In genomic region chrX:152769600-152770157, GRCm38 (mm10) we compare ENCODE assay signal across 9 mouse cellular contexts. TPM values are rescaled to one million over a fixed set of nuclear protein-coding genes. Genes with fewer than 3 reads are reported as not detected.
DNase-seq lines count a peak whose midpoint lies in the region; ATAC-seq and TF ChIP-seq lines count a peak whose summit lies in the region.
"Had no signal": no experiment of that assay in that cellular context is flagged by ENCODE, and none has a peak within 500 bp of the region (broad histone marks: within the 10 kb centered on the region; RNA-seq: fewer than 3 reads in every experiment).

No protein-coding gene starts in this region.

- no peaks in the 10 kb centered on the region for H3K9me3 ChIP-seq in ES-E14 (ENCODE audit: control insufficient read depth, insufficient read depth, low read depth, low read length)
- H3K9me3 ChIP-seq in forebrain, embryonic 16.5 days (ENCODE audit: control insufficient read depth, low read length) = no peaks in the 10 kb centered on the region
- H3K9me3 ChIP-seq in stomach, embryonic 15.5 days = no peaks in the 10 kb centered on the region

- H3K4me3 ChIP-seq in ES-E14 (ENCODE audit: insufficient read depth in 1 of 2, low read depth in 1 of 2, low read length in 2 of 2, poor library complexity in 1 of 2, severe bottlenecking in 1 of 2) = peak overlapping the region; percentile 91 to 92
- peak overlapping the region; percentile 62 for H3K4me3 ChIP-seq in forebrain, embryonic 16.5 days (replicated peaks; ENCODE audit: low read length)
- H3K4me3 ChIP-seq in stomach, embryonic 15.5 days (replicated peaks) = peak overlapping the region; percentile 63
- H3K4me3 ChIP-seq: myocyte had no signal

- DNase-seq in ES-E14 (ENCODE audit: low read depth, low spot score) = peak; percentile 55
- peak; percentile 78 for DNase-seq in adrenal gland, postnatal 10 days
- DNase-seq in heart, postnatal 36 days = peak; percentile 39 to 58
- peak; percentile 6 to 35 for DNase-seq in layer of hippocampus, postnatal 14 days (ENCODE audit: low spot score in 2 of 2)
- peak; percentile 75 for DNase-seq in mesoderm, embryonic 11.5 days (ENCODE audit: low read depth, low spot score)
- no peak for DNase-seq in T-cell, adult 2 months (ENCODE audit: low spot score)

- peak overlapping the region; percentile 78 for H3K27ac ChIP-seq in ES-E14 (ENCODE audit: insufficient read depth, low read depth, low read length, poor library complexity, severe bottlenecking)
- H3K27ac ChIP-seq in forebrain, embryonic 16.5 days (ENCODE audit: low read length) = no peak overlapping the region
- H3K27ac ChIP-seq in stomach, embryonic 15.5 days = peak overlapping the region; percentile 80

- peak; percentile 94 for ATAC-seq in forebrain, embryonic 16.5 days
- ATAC-seq in stomach, embryonic 15.5 days (ENCODE audit: insufficient read depth, low FRiP score, low read depth) = peak; percentile 90

- H3K4me2 ChIP-seq in forebrain, embryonic 16.5 days (ENCODE audit: low read length) = peak overlapping the region; percentile 71
- H3K4me2 ChIP-seq in stomach, embryonic 15.5 days = peak overlapping the region; percentile 49

- H3K36me3 ChIP-seq in ES-E14 (ENCODE audit: control insufficient read depth, insufficient read depth, low read length, poor library complexity, severe bottlenecking) = no peaks in the 10 kb centered on the region
- no peaks in the 10 kb centered on the region for H3K36me3 ChIP-seq in forebrain, embryonic 16.5 days (ENCODE audit: control insufficient read depth, insufficient read depth)
- no peaks in the 10 kb centered on the region for H3K36me3 ChIP-seq in stomach, embryonic 15.5 days

- H3K27me3 ChIP-seq in forebrain, embryonic 16.5 days (replicated peaks; ENCODE audit: control insufficient read depth, insufficient read depth, low read length) = no peaks in the 10 kb centered on the region; the same call in 1 of the 2 replicates
- peaks cover 5% of the 10 kb centered on the region; the same call in 1 of the 2 replicates for H3K27me3 ChIP-seq in stomach, embryonic 15.5 days (replicated peaks)

- 15% methylated on average over 37 of the region's 48 CpGs for WGBS in forebrain, embryonic 16.5 days
- 12% methylated on average over 38 of the region's 48 CpGs for WGBS in stomach, embryonic 15.5 days

- in situ Hi-C loops in ES-E14 (cut with MboI; ENCODE audit: low sequenced_read_pairs in 2 of 2, unreplicated experiment in 2 of 2) = no loop called here

- H3K9ac ChIP-seq in ES-E14 (ENCODE audit: insufficient read depth, low read depth, low read length, poor library complexity, severe bottlenecking) = peak overlapping the region; percentile 82
- H3K9ac ChIP-seq in forebrain, embryonic 16.5 days (replicated peaks; ENCODE audit: low read depth, low read length) = peak overlapping the region; percentile 60
- peak overlapping the region; percentile 50 for H3K9ac ChIP-seq in stomach, embryonic 15.5 days

- H3K4me1 ChIP-seq in ES-E14 (ENCODE audit: control insufficient read depth in 2 of 2, insufficient read depth in 2 of 2, low read length in 2 of 2, poor library complexity in 1 of 2) = no peaks in the 10 kb centered on the region
- 0 out of 2 replicates have a peak, but pooled peaks cover 2% of the 10 kb centered on the region for H3K4me1 ChIP-seq in forebrain, embryonic 16.5 days (replicated peaks; ENCODE audit: control insufficient read depth, insufficient read depth, low read length)
- H3K4me1 ChIP-seq in stomach, embryonic 15.5 days = no peaks in the 10 kb centered on the region

- intact Hi-C loops in heart, postnatal 36 days (cut with DNase I) = loop anchor here (5.0 kb wide), 1 partner anchor 48 kb away; no protein-coding TSS in a partner anchor

TF ChIP-seq in ES-E14, 5 proteins besides CTCF, POLR2A, EP300 and RAD21:
- no peak for TF ChIP-seq ZC3H11A (IDR thresholded peaks at IDR 0.05; ENCODE audit: borderline replicate concordance, low read depth, low read length)
- no peak for TF ChIP-seq ZNF384 (IDR thresholded peaks at IDR 0.05; ENCODE audit: low read depth, low read length)
- no peak for TF ChIP-seq CHD2 (IDR thresholded peaks at IDR 0.05; ENCODE audit: low read depth, low read length)
- TF ChIP-seq MAFK (IDR thresholded peaks at IDR 0.05; ENCODE audit: insufficient read depth, low read depth, low read length) = no peak
- no peak for TF ChIP-seq HCFC1 (IDR thresholded peaks at IDR 0.05; ENCODE audit: borderline replicate concordance, insufficient read depth, low read length)

RNA-seq across cellular contexts. Expression of gene Shroom2, which starts 0.4 kb away (rescaled TPM):
- 20.0 and 23.3 TPM in 2 replicates for total RNA-seq in ES-E14 (2012; rRNA removed)
- 10 to 100 TPM in 1 of 2 experiments, 1 to 10 TPM in 1; 9.8 to 13.5 TPM for total RNA-seq in adrenal gland, postnatal 10 days (2021)
- 49.2 and 59.3 TPM in 2 replicates for polyA plus RNA-seq in forebrain, embryonic 16.5 days (2015; fragmentation: Nextera tagmentation; extraction: Ambion mirVana)
- total RNA-seq in heart, postnatal 36 days (2021) = 1 to 10 TPM; 3.5 to 5.7 TPM
- 100 to 1,000 TPM; 137 to 141 TPM for total RNA-seq in layer of hippocampus, postnatal 14 days (2021)
- polyA plus RNA-seq in stomach, embryonic 15.5 days (2015; fragmentation: Nextera tagmentation; extraction: Ambion mirVana) = 5.0 and 5.4 TPM in 2 replicates

RNA-seq across cellular contexts. Expression of gene Gpr143, which starts 12.0 kb away (rescaled TPM):
- 0.58 and 0.67 TPM in 2 replicates for total RNA-seq in ES-E14 (2012; rRNA removed)
- total RNA-seq in adrenal gland, postnatal 10 days (2021) = under 1 TPM in 1 of 2 experiments, not detected in 1; 0.18 TPM
- not detected in 2 replicates for polyA plus RNA-seq in forebrain, embryonic 16.5 days (2015; fragmentation: Nextera tagmentation; extraction: Ambion mirVana)
- total RNA-seq in heart, postnatal 36 days (2021) = not detected
- under 1 TPM in 1 of 2 experiments, not detected in 1; 0.26 TPM for total RNA-seq in layer of hippocampus, postnatal 14 days (2021)
- 0.13 and 0.21 TPM in 2 replicates for polyA plus RNA-seq in stomach, embryonic 15.5 days (2015; fragmentation: Nextera tagmentation; extraction: Ambion mirVana)
